Mouse (Mus musculus): ENCODE results near the gene Glud1.

DNA sequence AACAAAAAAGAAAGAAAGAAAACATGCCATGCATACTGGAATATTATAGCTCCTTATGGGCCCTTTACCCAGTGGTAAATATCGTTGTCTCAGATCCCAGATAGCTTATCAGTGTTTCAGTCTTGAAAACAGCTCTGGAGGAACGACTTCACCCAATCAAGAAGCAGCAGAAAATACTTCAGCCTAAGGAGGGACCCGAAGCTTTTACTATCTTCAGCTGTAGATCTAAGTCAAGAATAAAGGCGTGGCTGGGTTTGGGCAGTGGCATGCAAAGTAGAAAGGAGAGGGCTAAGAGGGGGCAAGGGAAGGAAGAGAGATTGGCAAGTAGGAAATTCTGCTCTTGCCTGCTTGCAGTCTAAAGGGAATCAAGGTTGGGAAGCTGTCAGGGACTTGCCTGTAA, 51.6 kb downstream of the Glud1 start:
- TF ChIP-seq EP300 (IDR thresholded peaks at IDR 0.05; ENCODE audit: low read depth) (no peak), CTCF (IDR thresholded peaks at IDR 0.05; ENCODE audit: low read depth) (no peak)
